Mouse (Mus musculus): ENCODE results near the gene Efl1. TPM values are rescaled to one million over a fixed set of nuclear protein-coding genes. Genes with fewer than 3 reads are reported as not detected.

Gene Efl1
- 39.7 TPM for polyA plus RNA-seq (2017; shearing (Covaris generic))

DNA sequence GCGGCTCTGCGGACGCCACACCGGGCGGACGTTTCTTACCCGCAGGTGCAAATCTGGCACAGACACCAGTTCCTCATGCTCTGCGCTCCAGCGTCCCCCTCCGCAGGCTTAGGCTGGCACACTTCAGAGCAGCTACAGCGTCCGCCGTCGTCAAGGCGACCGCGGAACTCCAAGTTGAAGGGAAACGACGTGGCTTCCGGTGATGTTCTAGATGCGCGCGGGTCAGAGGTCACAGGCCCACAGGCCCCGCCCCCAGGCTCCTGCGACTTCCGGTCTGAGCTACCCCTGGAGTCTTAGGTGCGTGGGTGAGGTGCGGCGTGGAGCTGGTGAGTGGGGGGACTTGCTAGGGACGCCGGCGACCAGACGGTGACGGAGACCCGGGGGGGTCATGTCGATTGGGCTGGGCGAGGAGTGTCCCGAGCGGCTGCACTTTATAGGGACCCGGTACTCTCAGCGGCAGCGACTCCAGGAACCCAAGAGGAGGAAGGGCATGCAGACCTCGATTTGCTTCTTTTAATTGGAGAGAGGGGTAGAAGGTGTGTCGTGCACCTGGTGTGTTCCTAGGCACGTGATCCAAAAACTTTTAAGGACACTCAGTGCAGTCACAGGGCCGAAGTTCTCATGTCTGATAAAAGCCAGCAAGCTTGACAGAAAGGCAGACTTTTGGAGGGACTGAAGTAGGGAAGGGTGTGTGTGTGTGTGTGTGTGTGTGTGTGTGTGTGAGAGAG, at the start of gene Efl1, which contains the start of gene Saxo2:
Gene Efl1 (plus strand): TSS at position 262 of the 728 bp plus-strand sequence.
Gene Saxo2 (minus strand): TSS at position 176 of the 728 bp plus-strand sequence.

Other genes with a start within 250 kb of the Efl1 start
- gene Saxo2, start 86 bp upstream of the Efl1 start, polyA plus RNA-seq (2017; shearing (Covaris generic)): not detected
- 4.3 TPM for gene Mex3b, start 218.7 kb downstream of the Efl1 start, polyA plus RNA-seq (2017; shearing (Covaris generic))